Mouse (Mus musculus) cerebellum, adult 9-10 months (tissue): ENCODE results near the gene Vmn2r47.
"Not testable (repeated sequence)": the region's sequence is repeated elsewhere in the genome, so short reads cannot be mapped to it uniquely, and the experiment has no call there.

Experiments
- DNase-seq: peaks from one replicate; pipeline ENCODE4 v3.0.0; 2022

Gene Vmn2r47

GRCm38 (mm10) chr7:9841225-9841624, at the start of gene Vmn2r47:
Gene Vmn2r47, minus strand, starts transcription at chr7:9841325.
- DNase-seq: not testable (repeated sequence)

- DNase-seq: not testable (repeated sequence)
Observed at GRCm38 (mm10) chr7:9770471-9770870, 70.7 kb downstream of the Vmn2r47 start, which contains the start of gene Vmn2r46. Gene Vmn2r46, minus strand, starts transcription at chr7:9770571.
